Mouse (Mus musculus) G1E (cell line): ENCODE data around the gene Zhx3.

Experiments
- CTCF ChIP-seq: IDR thresholded peaks from 2 replicates; pipeline ENCODE4 v1.5.1; 2012; ENCODE audit warnings: low read depth, low read length, inconsistent platforms, mixed read lengths
- GATA1 ChIP-seq: IDR thresholded peaks from 2 replicates; pipeline ENCODE4 v1.6.1; 2012; ENCODE audit warnings: borderline replicate concordance, low read length, inconsistent platforms, mixed read lengths
- GATA2 ChIP-seq: IDR thresholded peaks from 2 replicates; pipeline ENCODE4 v1.6.1; 2012; ENCODE audit warnings: low read depth, low read length, inconsistent platforms, borderline replicate concordance
- POLR2AphosphoS5 ChIP-seq: IDR thresholded peaks from 2 replicates; pipeline ENCODE4 v1.6.1; 2012; ENCODE audit warnings: low read depth, low read length, inconsistent platforms; ENCODE audit not compliant: insufficient replicate concordance
- TAL1 ChIP-seq: conservative IDR thresholded peaks from 2 replicates; pipeline ENCODE4 v1.6.1; 2012; ENCODE audit warnings: low read depth, low read length, inconsistent platforms, mixed read lengths

DNA sequence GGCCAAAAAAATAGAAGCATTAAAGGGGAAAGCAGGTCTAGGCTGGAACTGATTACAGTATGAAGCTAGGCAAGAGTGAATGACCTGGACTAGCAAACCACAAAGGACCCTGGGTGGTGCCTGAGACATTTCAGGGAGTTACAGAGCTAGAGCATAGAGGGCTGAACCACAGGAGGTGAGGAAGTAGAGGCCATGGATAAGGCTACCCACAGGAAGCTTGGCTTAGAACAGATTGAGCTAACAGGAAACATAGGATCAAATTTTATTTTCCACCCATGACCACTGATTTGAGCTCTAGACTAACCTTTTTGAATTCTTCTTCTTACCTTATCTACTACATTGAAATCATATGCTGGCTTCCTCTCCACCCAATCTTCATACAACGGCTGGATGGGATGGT lies 12.4 kb downstream of the Zhx3 start:
- TF ChIP-seq CTCF (no peak), GATA2 (no peak), GATA1 (no peak), TAL1 (no peak), POLR2AphosphoS5 (no peak)
